Mouse (Mus musculus): ENCODE results near the gene Dock10.

GRCm38 (mm10) chr1:80643866-80644451 lies 114.4 kb downstream of the Dock10 start:
- TF ChIP-seq CTCF (IDR thresholded peaks at IDR 0.05; ENCODE audit: low read depth) (no peak), EP300 (IDR thresholded peaks at IDR 0.05; ENCODE audit: low read depth) (no peak)

All from heart, postnatal 0 days (tissue).